Mouse (Mus musculus): ENCODE data around the gene Notch2. TPM values are rescaled to one million over a fixed set of nuclear protein-coding genes. Genes with fewer than 3 reads are reported as not detected.

Notch2 gene
- polyA plus RNA-seq, 1 experiment, result 24.9 TPM

GRCm38 (mm10) chr3:98062591-98063185 is 49.4 kb downstream of the Notch2 start:
- TF ChIP-seq POLR2A (IDR thresholded peaks at IDR 0.05; ENCODE audit: control insufficient read depth, extremely low read depth, insufficient read depth, low read length, poor library complexity), result no peak
- no peak overlapping the region for H3K4me3 ChIP-seq (ENCODE audit: control insufficient read depth, insufficient read depth, low read length)
- 0% methylated on average over 1 of the region's 1 CpGs for WGBS

GRCm38 (mm10) chr3:98063186-98063771 is 50.0 kb downstream of the Notch2 start:
- peaks cover 17% of the 10 kb centered on the region for H3K4me1 ChIP-seq (replicated peaks; ENCODE audit: control insufficient read depth, insufficient read depth, low read length)
- TF ChIP-seq POLR2A (IDR thresholded peaks at IDR 0.05; ENCODE audit: control insufficient read depth, extremely low read depth, insufficient read depth, low read length, poor library complexity) (no peak), CTCF (IDR thresholded peaks at IDR 0.05; ENCODE audit: borderline replicate concordance, control insufficient read depth, extremely low read depth, insufficient read depth, low read length, poor library complexity) (no peak)
- no peaks in the 10 kb centered on the region for H3K27me3 ChIP-seq (ENCODE audit: control insufficient read depth, insufficient read depth, low read length)
- H3K27ac ChIP-seq (ENCODE audit: control insufficient read depth, insufficient read depth, low read length), result peak overlapping the region; percentile 38; the same call in 1 of the 2 replicates
- H3K36me3 ChIP-seq (ENCODE audit: control insufficient read depth, insufficient read depth, low read length), result no peaks in the 10 kb centered on the region
- DNase-seq, result no peak
- WGBS, result 37% methylated on average over 8 of the region's 8 CpGs
- H3K4me3 ChIP-seq (ENCODE audit: control insufficient read depth, insufficient read depth, low read length), result no peak overlapping the region

More at GRCm38 (mm10) chr3:98062591-98063185, 49.4 kb downstream of the Notch2 start:
- Histone ChIP-seq H3K27me3 (ENCODE audit: control insufficient read depth, insufficient read depth, low read length) (no peaks in the 10 kb centered on the region), H3K36me3 (ENCODE audit: control insufficient read depth, insufficient read depth, low read length) (no peaks in the 10 kb centered on the region), H3K27ac (ENCODE audit: control insufficient read depth, insufficient read depth, low read length) (peak overlapping the region; percentile 38; the same call in 1 of the 2 replicates), H3K4me1 (replicated peaks; ENCODE audit: control insufficient read depth, insufficient read depth, low read length) (peaks cover 17% of the 10 kb centered on the region)
- no peak for DNase-seq

- Histone ChIP-seq H3K36me3 (ENCODE audit: control insufficient read depth, insufficient read depth, low read length) (no peaks in the 10 kb centered on the region), H3K27ac (ENCODE audit: control insufficient read depth, insufficient read depth, low read length) (no peak overlapping the region), H3K4me3 (ENCODE audit: control insufficient read depth, insufficient read depth, low read length) (no peak overlapping the region), H3K4me1 (replicated peaks; ENCODE audit: control insufficient read depth, insufficient read depth, low read length) (peaks cover 17% of the 10 kb centered on the region), H3K27me3 (ENCODE audit: control insufficient read depth, insufficient read depth, low read length) (no peaks in the 10 kb centered on the region)
- no peak for TF ChIP-seq CTCF (IDR thresholded peaks at IDR 0.05; ENCODE audit: borderline replicate concordance, control insufficient read depth, extremely low read depth, insufficient read depth, low read length, poor library complexity)
- TF ChIP-seq POLR2A (IDR thresholded peaks at IDR 0.05; ENCODE audit: control insufficient read depth, extremely low read depth, insufficient read depth, low read length, poor library complexity), result no peak
- WGBS, result 44% methylated on average over 9 of the region's 9 CpGs
- DNase-seq, result no peak
Observed at GRCm38 (mm10) chr3:98063833-98064232, 50.5 kb downstream of the Notch2 start.

- TF ChIP-seq POLR2A (IDR thresholded peaks at IDR 0.05; ENCODE audit: control insufficient read depth, extremely low read depth, insufficient read depth, low read length, poor library complexity), result no peak
- no peaks in the 10 kb centered on the region for H3K27me3 ChIP-seq (ENCODE audit: control insufficient read depth, insufficient read depth, low read length)
- H3K27ac ChIP-seq (ENCODE audit: control insufficient read depth, insufficient read depth, low read length), result no peak overlapping the region
- no peak for DNase-seq
- H3K36me3 ChIP-seq (ENCODE audit: control insufficient read depth, insufficient read depth, low read length), result no peaks in the 10 kb centered on the region
- H3K4me1 ChIP-seq (replicated peaks; ENCODE audit: control insufficient read depth, insufficient read depth, low read length), result peaks cover 17% of the 10 kb centered on the region
- H3K4me3 ChIP-seq (ENCODE audit: control insufficient read depth, insufficient read depth, low read length), result no peak overlapping the region
- 92% methylated on average over 8 of the region's 8 CpGs for WGBS
Observed at GRCm38 (mm10) chr3:98065004-98065403, 51.7 kb downstream of the Notch2 start.

DNA sequence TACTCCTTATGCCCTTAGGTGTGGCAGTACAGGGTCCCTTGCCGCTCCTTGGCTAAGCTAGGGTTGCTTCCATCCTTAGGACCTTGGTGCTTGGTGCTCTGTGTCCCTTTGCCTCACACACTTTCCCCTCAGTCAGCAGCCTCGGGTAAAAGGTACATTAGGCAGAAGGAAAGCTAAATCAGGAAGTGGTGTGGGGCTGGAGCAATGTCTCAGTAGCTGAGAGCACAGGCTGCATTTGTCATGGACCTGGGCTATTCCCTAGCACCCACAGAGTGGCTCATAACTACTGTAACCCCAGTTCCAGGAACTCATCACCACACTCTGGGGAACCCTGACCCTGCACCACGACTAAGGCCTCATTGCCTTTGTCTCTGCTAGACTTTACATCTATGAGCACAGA is 53.1 kb downstream of the Notch2 start:
- H3K36me3 ChIP-seq (ENCODE audit: control insufficient read depth, insufficient read depth, low read length), result no peaks in the 10 kb centered on the region
- no peak overlapping the region for H3K4me3 ChIP-seq (ENCODE audit: control insufficient read depth, insufficient read depth, low read length)
- no peak for TF ChIP-seq CTCF (IDR thresholded peaks at IDR 0.05; ENCODE audit: borderline replicate concordance, control insufficient read depth, extremely low read depth, insufficient read depth, low read length, poor library complexity)
- no peak for TF ChIP-seq POLR2A (IDR thresholded peaks at IDR 0.05; ENCODE audit: control insufficient read depth, extremely low read depth, insufficient read depth, low read length, poor library complexity)
- no peak for DNase-seq
- peaks cover 14% of the 10 kb centered on the region for H3K4me1 ChIP-seq (replicated peaks; ENCODE audit: control insufficient read depth, insufficient read depth, low read length)
- H3K27me3 ChIP-seq (ENCODE audit: control insufficient read depth, insufficient read depth, low read length), result no peaks in the 10 kb centered on the region
- WGBS, result 39% methylated on average over 3 of the region's 3 CpGs
- H3K27ac ChIP-seq (ENCODE audit: control insufficient read depth, insufficient read depth, low read length), result no peak overlapping the region

DNA sequence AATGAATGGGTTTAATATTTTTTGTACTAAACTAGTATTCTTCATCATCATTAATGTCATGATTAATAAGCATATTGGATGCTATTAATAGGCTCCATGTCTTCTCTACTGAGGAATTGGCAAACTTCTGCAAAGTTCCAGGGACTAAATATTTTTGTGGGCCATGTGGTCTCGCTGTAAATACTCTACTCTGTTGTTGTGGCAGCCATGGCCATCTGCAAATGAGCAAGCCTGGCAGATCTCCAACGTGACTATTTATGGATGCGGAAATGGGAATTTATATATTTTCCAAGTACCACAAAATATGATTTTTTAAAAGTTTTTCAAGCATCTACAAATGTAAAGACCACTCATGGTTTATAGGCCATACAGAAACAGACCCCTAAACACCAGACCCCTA is 54.1 kb downstream of the Notch2 start:
- 92% methylated on average over 3 of the region's 3 CpGs for WGBS
- DNase-seq, result no peak
- TF ChIP-seq POLR2A (IDR thresholded peaks at IDR 0.05; ENCODE audit: control insufficient read depth, extremely low read depth, insufficient read depth, low read length, poor library complexity) (no peak), CTCF (IDR thresholded peaks at IDR 0.05; ENCODE audit: borderline replicate concordance, control insufficient read depth, extremely low read depth, insufficient read depth, low read length, poor library complexity) (no peak)
- Histone ChIP-seq H3K4me1 (replicated peaks; ENCODE audit: control insufficient read depth, insufficient read depth, low read length) (peaks cover 9% of the 10 kb centered on the region), H3K27ac (ENCODE audit: control insufficient read depth, insufficient read depth, low read length) (no peak overlapping the region), H3K27me3 (ENCODE audit: control insufficient read depth, insufficient read depth, low read length) (no peaks in the 10 kb centered on the region), H3K36me3 (ENCODE audit: control insufficient read depth, insufficient read depth, low read length) (0 out of 2 replicates have a peak, but pooled peaks cover 3% of the 10 kb centered on the region), H3K4me3 (ENCODE audit: control insufficient read depth, insufficient read depth, low read length) (no peak overlapping the region)

All from thymus, adult 2 months (tissue).